Mouse (Mus musculus): ENCODE results near the gene Slit3. TPM values are rescaled to one million over a fixed set of nuclear protein-coding genes. Genes with fewer than 3 reads are reported as not detected.

Gene Slit3
- total and polyA plus RNA-seq, 3 experiments = 0.76 TPM; not detected in 2

DNA sequence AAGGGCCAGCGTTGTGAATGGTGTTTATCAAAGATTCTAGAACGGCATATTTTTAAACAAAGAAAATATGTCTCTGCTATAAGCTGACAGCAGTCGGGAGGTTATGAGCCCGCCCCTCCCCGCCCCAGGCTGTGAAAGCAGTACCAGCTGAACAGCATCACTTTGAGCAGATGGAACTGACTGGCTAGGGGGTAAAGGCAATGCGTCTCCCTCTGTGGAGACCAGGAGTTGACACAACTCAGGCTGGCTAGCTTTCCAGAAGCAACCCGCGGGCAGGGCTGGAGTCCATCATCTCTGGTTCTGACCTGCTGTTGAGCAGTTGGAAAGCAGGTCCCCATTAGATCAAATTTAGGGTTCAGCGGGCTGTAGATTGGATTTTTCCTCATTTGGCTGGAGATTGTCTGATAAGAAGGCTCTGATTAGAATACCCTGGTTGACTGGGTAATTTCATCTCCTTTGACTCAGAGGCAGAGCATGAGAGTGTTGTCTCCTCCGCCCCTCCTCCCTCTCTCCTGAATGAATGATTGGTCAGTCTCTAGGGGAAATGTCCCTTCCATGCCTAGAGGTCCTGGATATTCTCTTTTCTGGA, 480.7 kb downstream of the Slit3 start:
- Histone ChIP-seq H3K9me3 (replicated peaks) (peaks cover 60% of the 10 kb centered on the region), H3K27me3 (ENCODE audit: insufficient read depth, low read length) (no peaks in the 10 kb centered on the region), H3K4me1 (ENCODE audit: insufficient read depth, low read depth, low read length) (no peaks in the 10 kb centered on the region), H3K36me3 (replicated peaks) (no peaks in the 10 kb centered on the region), H3K4me3 (ENCODE audit: low read depth, low read length) (no peak overlapping the region)
- no peak for ATAC-seq (ENCODE audit: extremely low read depth, insufficient number of reproducible peaks, low FRiP score, poor library complexity, severe bottlenecking)
- no peak for TF ChIP-seq GATA1 (IDR thresholded peaks at IDR 0.05; ENCODE audit: borderline replicate concordance, low read length)
- no peak for TF ChIP-seq POLR2AphosphoS5 (IDR thresholded peaks at IDR 0.05; ENCODE audit: insufficient replicate concordance, low read depth, low read length)
- no peak for TF ChIP-seq TAL1 (conservative IDR thresholded peaks at IDR 0.05; ENCODE audit: low read depth, low read length)
- DNase-seq (ENCODE audit: low spot score) = no peak

DNA sequence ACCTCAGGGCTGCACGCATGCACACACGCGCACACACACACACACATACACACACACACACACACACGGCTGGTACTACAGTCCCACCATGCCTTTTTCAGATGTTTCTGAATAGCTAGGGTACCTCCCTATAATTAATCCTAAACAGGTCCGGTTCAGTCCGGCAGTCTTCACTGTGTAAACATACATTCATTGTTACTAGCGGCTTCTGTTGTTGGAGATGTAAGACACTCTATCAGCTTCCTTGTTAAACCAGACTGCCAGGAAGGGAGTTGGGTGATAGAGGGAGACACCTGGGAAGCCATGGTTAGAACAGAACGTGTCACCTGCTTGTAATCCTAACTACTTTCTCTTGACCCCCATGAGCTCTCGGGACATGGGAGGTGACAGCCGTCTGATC, 481.6 kb downstream of the Slit3 start:
- Histone ChIP-seq H3K36me3 (replicated peaks) (no peaks in the 10 kb centered on the region), H3K4me3 (ENCODE audit: low read depth, low read length) (no peak overlapping the region), H3K27me3 (ENCODE audit: insufficient read depth, low read length) (no peaks in the 10 kb centered on the region), H3K4me1 (ENCODE audit: insufficient read depth, low read depth, low read length) (no peaks in the 10 kb centered on the region), H3K9me3 (replicated peaks) (peaks cover 58% of the 10 kb centered on the region)
- TF ChIP-seq TAL1 (conservative IDR thresholded peaks at IDR 0.05; ENCODE audit: low read depth, low read length) (no peak), GATA2 (IDR thresholded peaks at IDR 0.05; ENCODE audit: borderline replicate concordance, low read depth, low read length) (no peak), POLR2AphosphoS5 (IDR thresholded peaks at IDR 0.05; ENCODE audit: insufficient replicate concordance, low read depth, low read length) (no peak), GATA1 (IDR thresholded peaks at IDR 0.05; ENCODE audit: borderline replicate concordance, low read length) (no peak), CTCF (IDR thresholded peaks at IDR 0.05; ENCODE audit: low read depth, low read length) (no peak)
- no peak for ATAC-seq (ENCODE audit: extremely low read depth, insufficient number of reproducible peaks, low FRiP score, poor library complexity, severe bottlenecking)
- DNase-seq (ENCODE audit: low spot score) = no peak

DNA sequence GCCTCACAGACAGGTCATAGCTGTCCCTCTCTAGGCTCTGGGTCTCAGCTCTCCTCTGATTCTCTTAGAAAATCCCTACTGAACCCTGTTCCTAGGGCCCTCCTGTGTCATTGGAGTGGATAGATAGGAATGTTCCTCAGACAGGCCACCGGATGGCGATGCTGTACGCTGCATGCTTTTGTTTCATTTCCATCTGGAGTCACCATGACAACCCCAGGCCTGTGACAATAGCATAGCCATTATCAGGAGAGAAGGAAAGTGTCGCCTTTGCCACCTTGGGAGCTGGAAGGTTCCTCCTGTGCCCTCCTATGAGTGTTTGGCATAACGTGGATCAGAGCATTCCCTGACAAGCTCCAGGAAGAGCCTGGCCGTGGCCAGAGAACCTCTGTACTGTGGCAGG, 482.9 kb downstream of the Slit3 start:
- no peaks in the 10 kb centered on the region for H3K27me3 ChIP-seq (ENCODE audit: insufficient read depth, low read length)
- DNase-seq (ENCODE audit: low spot score) (no peak), ATAC-seq (ENCODE audit: extremely low read depth, insufficient number of reproducible peaks, low FRiP score, poor library complexity, severe bottlenecking) (no peak)
- H3K4me1 ChIP-seq (ENCODE audit: insufficient read depth, low read depth, low read length) = no peaks in the 10 kb centered on the region
- H3K36me3 ChIP-seq (replicated peaks) = no peaks in the 10 kb centered on the region
- TF ChIP-seq GATA1 (IDR thresholded peaks at IDR 0.05; ENCODE audit: borderline replicate concordance, low read length) = no peak
- H3K4me3 ChIP-seq (ENCODE audit: low read depth, low read length) = no peak overlapping the region
- peaks cover 55% of the 10 kb centered on the region for H3K9me3 ChIP-seq (replicated peaks)

DNA sequence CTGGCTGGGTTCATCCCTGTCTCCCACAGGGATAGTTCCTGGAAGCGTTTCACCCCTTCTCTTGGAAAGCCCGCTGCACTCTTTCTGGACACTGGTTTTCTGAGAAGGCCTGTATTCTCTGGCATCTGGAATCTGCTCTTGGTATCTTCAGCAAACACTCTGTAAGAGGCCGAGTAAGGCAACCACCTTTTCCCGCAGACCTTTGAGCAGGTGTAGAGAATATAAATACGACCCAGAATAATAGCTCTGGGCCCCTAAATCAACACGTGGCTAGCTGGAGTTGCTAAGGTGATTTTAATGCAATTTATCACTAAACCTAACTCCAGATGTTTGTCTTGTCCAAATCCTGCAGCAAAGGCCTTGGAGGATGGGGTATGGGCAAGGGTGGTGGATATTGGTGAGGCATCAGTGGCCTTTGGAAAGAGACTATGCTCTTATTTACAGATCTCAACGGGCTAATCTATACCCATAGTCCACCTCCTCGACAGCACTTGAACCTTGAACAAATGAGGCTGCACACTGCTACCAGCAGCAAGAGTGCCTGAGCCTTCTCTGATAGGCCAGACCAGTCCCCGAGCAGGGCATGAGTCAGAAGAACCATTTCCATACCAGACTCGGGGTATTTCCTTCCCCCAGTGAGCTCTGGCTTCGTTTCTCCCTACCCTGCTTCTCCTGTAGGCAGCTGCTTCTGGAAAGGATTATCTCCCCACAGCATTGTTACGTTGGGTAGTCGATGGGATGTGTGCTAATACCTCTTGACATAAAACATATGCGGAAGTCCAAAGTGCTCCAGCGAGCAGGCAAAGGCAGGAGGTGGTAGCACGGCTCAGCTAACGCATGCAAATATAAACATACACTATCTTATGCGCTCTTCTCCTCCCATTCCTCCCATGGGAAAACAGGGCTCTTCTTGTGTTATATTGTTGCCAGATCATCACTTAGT, 484.1 kb downstream of the Slit3 start:
- Histone ChIP-seq H3K36me3 (replicated peaks) (no peaks in the 10 kb centered on the region), H3K9me3 (replicated peaks) (peaks cover 54% of the 10 kb centered on the region), H3K4me3 (ENCODE audit: low read depth, low read length) (no peak overlapping the region), H3K4me1 (ENCODE audit: insufficient read depth, low read depth, low read length) (no peaks in the 10 kb centered on the region), H3K27me3 (ENCODE audit: insufficient read depth, low read length) (no peaks in the 10 kb centered on the region)
- TF ChIP-seq POLR2AphosphoS5 (IDR thresholded peaks at IDR 0.05; ENCODE audit: insufficient replicate concordance, low read depth, low read length) (no peak), TAL1 (conservative IDR thresholded peaks at IDR 0.05; ENCODE audit: low read depth, low read length) (no peak), GATA2 (IDR thresholded peaks at IDR 0.05; ENCODE audit: borderline replicate concordance, low read depth, low read length) (no peak), CTCF (IDR thresholded peaks at IDR 0.05; ENCODE audit: low read depth, low read length) (no peak), GATA1 (IDR thresholded peaks at IDR 0.05; ENCODE audit: borderline replicate concordance, low read length) (no peak)
- DNase-seq (ENCODE audit: low spot score) = no peak
- no peak for ATAC-seq (ENCODE audit: extremely low read depth, insufficient number of reproducible peaks, low FRiP score, poor library complexity, severe bottlenecking)

DNA sequence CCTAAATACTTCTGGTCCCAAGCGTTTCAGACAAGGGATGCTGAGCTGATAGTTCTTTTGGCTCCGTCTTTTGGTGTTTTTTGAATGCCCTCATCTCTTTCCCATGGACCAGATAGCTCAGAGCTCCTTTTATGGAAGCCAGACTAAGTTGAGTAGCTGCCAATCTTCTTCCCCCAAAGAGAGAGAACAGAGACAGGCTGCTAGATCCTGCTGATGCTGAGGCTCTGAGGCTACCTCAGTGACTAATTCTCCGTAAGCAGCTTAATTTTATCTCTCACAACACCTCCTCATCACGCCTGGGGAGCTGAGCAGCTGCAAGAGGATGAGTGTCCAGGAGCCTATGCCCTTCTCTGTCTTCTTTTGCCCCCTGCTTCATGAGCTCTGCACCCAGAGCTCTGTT, 486.2 kb downstream of the Slit3 start:
- no peak for TF ChIP-seq GATA1 (IDR thresholded peaks at IDR 0.05; ENCODE audit: borderline replicate concordance, low read length)
- TF ChIP-seq POLR2AphosphoS5 (IDR thresholded peaks at IDR 0.05; ENCODE audit: insufficient replicate concordance, low read depth, low read length) = no peak
- no peak for TF ChIP-seq GATA2 (IDR thresholded peaks at IDR 0.05; ENCODE audit: borderline replicate concordance, low read depth, low read length)
- no peak for TF ChIP-seq CTCF (IDR thresholded peaks at IDR 0.05; ENCODE audit: low read depth, low read length)
- TF ChIP-seq TAL1 (conservative IDR thresholded peaks at IDR 0.05; ENCODE audit: low read depth, low read length) = no peak
- ATAC-seq (ENCODE audit: extremely low read depth, insufficient number of reproducible peaks, low FRiP score, poor library complexity, severe bottlenecking) = no peak
- peaks cover 65% of the 10 kb centered on the region for H3K9me3 ChIP-seq (replicated peaks)
- no peaks in the 10 kb centered on the region for H3K36me3 ChIP-seq (replicated peaks)
- no peaks in the 10 kb centered on the region for H3K27me3 ChIP-seq (ENCODE audit: insufficient read depth, low read length)
- H3K4me1 ChIP-seq (ENCODE audit: insufficient read depth, low read depth, low read length) = no peaks in the 10 kb centered on the region
- DNase-seq (ENCODE audit: low spot score) = no peak
- H3K4me3 ChIP-seq (ENCODE audit: low read depth, low read length) = no peak overlapping the region

DNA sequence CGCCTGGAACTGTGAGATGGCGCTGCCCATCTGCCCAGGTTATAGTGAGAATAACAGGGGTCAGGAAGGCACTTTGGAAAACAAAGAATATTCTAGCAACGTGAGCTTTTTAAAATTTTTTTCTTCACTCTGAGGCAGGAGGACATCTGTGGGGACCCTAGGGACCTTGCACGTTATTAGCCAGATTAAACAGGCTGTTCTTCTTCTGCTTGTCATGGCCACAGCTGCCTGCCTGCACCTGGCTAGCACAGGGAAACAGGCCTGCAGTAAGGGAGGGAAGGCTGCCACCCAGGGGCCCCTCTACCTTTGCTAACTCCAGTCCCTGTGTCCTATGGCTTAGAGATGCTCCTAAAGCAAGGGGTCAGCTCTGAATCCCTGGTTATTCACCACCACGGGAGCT, 487.8 kb downstream of the Slit3 start:
- Histone ChIP-seq H3K27me3 (ENCODE audit: insufficient read depth, low read length) (no peaks in the 10 kb centered on the region), H3K36me3 (replicated peaks) (no peaks in the 10 kb centered on the region), H3K4me3 (ENCODE audit: low read depth, low read length) (no peak overlapping the region), H3K9me3 (replicated peaks) (peaks cover 69% of the 10 kb centered on the region), H3K4me1 (ENCODE audit: insufficient read depth, low read depth, low read length) (no peaks in the 10 kb centered on the region)
- DNase-seq (ENCODE audit: low spot score) (no peak), ATAC-seq (ENCODE audit: extremely low read depth, insufficient number of reproducible peaks, low FRiP score, poor library complexity, severe bottlenecking) (no peak)
- TF ChIP-seq TAL1 (conservative IDR thresholded peaks at IDR 0.05; ENCODE audit: low read depth, low read length) (no peak), POLR2AphosphoS5 (IDR thresholded peaks at IDR 0.05; ENCODE audit: insufficient replicate concordance, low read depth, low read length) (no peak), CTCF (IDR thresholded peaks at IDR 0.05; ENCODE audit: low read depth, low read length) (no peak), GATA1 (IDR thresholded peaks at IDR 0.05; ENCODE audit: borderline replicate concordance, low read length) (no peak), GATA2 (IDR thresholded peaks at IDR 0.05; ENCODE audit: borderline replicate concordance, low read depth, low read length) (no peak)

All from G1E (cell line).